Mouse (Mus musculus) hindbrain, postnatal 0 days (tissue): ENCODE data around the gene Ovol2. TPM values are rescaled to one million over a fixed set of nuclear protein-coding genes. Genes with fewer than 3 reads are reported as not detected.

Experiments
- ATAC-seq: fragments of 200-750 bp; cut with Nextera tagmentation; 2 replicates; pipeline ENCODE4 v1.8.0; 2017; ENCODE audit warnings: mild to moderate bottlenecking, moderate TSS enrichment, moderate library complexity
- DNase-seq: peaks from one replicate; pipeline ENCODE4 v3.0.0-alpha.2; 2015; ENCODE audit warnings: low spot score
- H3K27ac ChIP-seq: fragments of 300-500 bp; sonication (generic); 2 replicates; pipeline ENCODE4 v1.5.1; 2014; ENCODE audit warnings: mild to moderate bottlenecking
- H3K27me3 ChIP-seq: fragments of 300-500 bp; sonication (generic); 2 replicates; pipeline ENCODE4 v1.6.1; 2014; ENCODE audit warnings: low read length, mixed read lengths; ENCODE audit not compliant: insufficient read depth
- H3K36me3 ChIP-seq: fragments of 300-500 bp; sonication (generic); 2 replicates; pipeline ENCODE4 v1.6.1; 2014; ENCODE audit warnings: low read length, mixed read lengths; ENCODE audit not compliant: insufficient read depth
- H3K4me1 ChIP-seq: fragments of 300-500 bp; sonication (generic); 2 replicates; pipeline ENCODE4 v1.6.1; 2014; ENCODE audit warnings: antibody characterized with exemption, low read length, mixed read lengths; ENCODE audit not compliant: insufficient read depth
- H3K4me2 ChIP-seq: fragments of 300-500 bp; sonication (generic); 2 replicates; pipeline ENCODE4 v1.6.1; 2014; ENCODE audit warnings: low read depth, mild to moderate bottlenecking, low read length, moderate library complexity, mixed read lengths
- H3K4me3 ChIP-seq: fragments of 300-500 bp; sonication (generic); 2 replicates; pipeline ENCODE4 v1.5.1; 2014; ENCODE audit warnings: low read length
- H3K9ac ChIP-seq: fragments of 300-500 bp; sonication (generic); replicated peaks from 2 replicates; pipeline ENCODE4 v1.6.1; 2014; ENCODE audit warnings: mild to moderate bottlenecking, low read length, moderate library complexity, mixed read lengths
- H3K9me3 ChIP-seq: fragments of 300-500 bp; sonication (generic); 2 replicates; pipeline ENCODE4 v1.6.1; 2016; ENCODE audit warnings: low read length, mixed read lengths
- CTCF ChIP-seq: IDR thresholded peaks from 2 replicates; pipeline ENCODE4 v1.5.1; 2016; ENCODE audit warnings: antibody characterized with exemption, control low read depth, low read depth
- WGBS: fragments of 180-500 bp; shearing (Covaris S2); extraction: QIAGEN DNeasy Blood & Tissue Kit; methylation state at CpG from one replicate; pipeline ENCODE4 v1.1.7; 2014; 5-methylcytosine and 5-hydroxymethylcytosine counted together
- polyA plus RNA-seq: library from polyadenylated mRNA; unstranded; fragments of >200 nt; fragmentation: Nextera tagmentation; extraction: Ambion mirVana; gene quantifications from 2 replicates; pipeline ENCODE4 v1.2.1, GENCODE M21; 2015
- total RNA-seq: library from RNA; depleted of rRNA; stranded (reverse); fragments of >200 nt; gene quantifications from 2 replicates; pipeline ENCODE4 v1.2.3, GENCODE M21; 2014

The Ovol2 gene
- total and polyA plus RNA-seq, 2 experiments from 2014 or later, result 0.09 TPM; not detected in 1

GRCm38 (mm10) chr2:144269306-144269650 lies 62.7 kb downstream of the Ovol2 start:
- 2% methylated on average over 11 of the region's 11 CpGs for WGBS
- no peak for TF ChIP-seq CTCF
- Histone ChIP-seq H3K27me3 (no peaks in the 10 kb centered on the region), H3K4me1 (peaks cover 12% of the 10 kb centered on the region; the same call in 1 of the 2 replicates), H3K9ac (peak overlapping the region; percentile 89), H3K4me2 (peak overlapping the region; percentile 61), H3K9me3 (no peaks in the 10 kb centered on the region), H3K27ac (no peak overlapping the region), H3K36me3 (no peaks in the 10 kb centered on the region), H3K4me3 (peak overlapping the region; percentile 89)
- DNase-seq (no peak), ATAC-seq (no peak)

GRCm38 (mm10) chr2:144268446-144269305 lies 63.3 kb downstream of the Ovol2 start:
- Histone ChIP-seq H3K4me2 (peak overlapping the region; percentile 61), H3K4me1 (peaks cover 12% of the 10 kb centered on the region; the same call in 1 of the 2 replicates), H3K27me3 (no peaks in the 10 kb centered on the region), H3K27ac (no peak overlapping the region), H3K4me3 (peak overlapping the region; percentile 89), H3K36me3 (no peaks in the 10 kb centered on the region), H3K9ac (peak overlapping the region; percentile 89; the same call in 1 of the 2 replicates), H3K9me3 (no peaks in the 10 kb centered on the region)
- TF ChIP-seq CTCF, result no peak
- no peak for DNase-seq
- 10% methylated on average over 6 of the region's 6 CpGs for WGBS
- no peak for ATAC-seq

GRCm38 (mm10) chr2:144267731-144268015 lies 64.3 kb downstream of the Ovol2 start:
- no peak overlapping the region for H3K27ac ChIP-seq
- H3K4me1 ChIP-seq, result peaks cover 12% of the 10 kb centered on the region; the same call in 1 of the 2 replicates
- no peaks in the 10 kb centered on the region for H3K27me3 ChIP-seq
- H3K4me2 ChIP-seq, result 0 out of 2 replicates have a peak overlapping the region, but pooled peaks have one; percentile 61
- 33% methylated on average over 1 of the region's 1 CpGs for WGBS
- no peaks in the 10 kb centered on the region for H3K9me3 ChIP-seq
- DNase-seq (no peak), ATAC-seq (no peak)
- H3K4me3 ChIP-seq, result no peak overlapping the region
- peak overlapping the region; percentile 3; the same call in 1 of the 2 replicates for H3K9ac ChIP-seq
- H3K36me3 ChIP-seq, result no peaks in the 10 kb centered on the region
- no peak for TF ChIP-seq CTCF

GRCm38 (mm10) chr2:144267004-144267730 lies 64.8 kb downstream of the Ovol2 start:
- H3K4me1 ChIP-seq, result peaks cover 12% of the 10 kb centered on the region; the same call in 1 of the 2 replicates
- H3K9ac ChIP-seq, result peak overlapping the region; percentile 3; the same call in 1 of the 2 replicates
- H3K4me2 ChIP-seq, result 0 out of 2 replicates have a peak overlapping the region, but pooled peaks have one; percentile 61
- no peak overlapping the region for H3K4me3 ChIP-seq
- DNase-seq (no peak), ATAC-seq (no peak)
- 50% methylated on average over 5 of the region's 5 CpGs for WGBS
- no peak overlapping the region for H3K27ac ChIP-seq
- no peaks in the 10 kb centered on the region for H3K9me3 ChIP-seq
- TF ChIP-seq CTCF, result no peak
- no peaks in the 10 kb centered on the region for H3K27me3 ChIP-seq
- H3K36me3 ChIP-seq, result no peaks in the 10 kb centered on the region

- Histone ChIP-seq H3K36me3 (no peaks in the 10 kb centered on the region), H3K4me1 (peaks cover 12% of the 10 kb centered on the region; the same call in 1 of the 2 replicates), H3K9ac (no peak overlapping the region), H3K27me3 (no peaks in the 10 kb centered on the region), H3K4me2 (no peak overlapping the region), H3K27ac (no peak overlapping the region), H3K9me3 (no peaks in the 10 kb centered on the region), H3K4me3 (no peak overlapping the region)
- DNase-seq (no peak), ATAC-seq (no peak)
- no peak for TF ChIP-seq CTCF
- 47% methylated on average over 4 of the region's 4 CpGs for WGBS
Measured at GRCm38 (mm10) chr2:144265916-144266683, 65.8 kb downstream of the Ovol2 start.

- Histone ChIP-seq H3K4me2 (no peak overlapping the region), H3K9ac (no peak overlapping the region), H3K27ac (no peak overlapping the region), H3K4me3 (no peak overlapping the region), H3K27me3 (no peaks in the 10 kb centered on the region), H3K36me3 (no peaks in the 10 kb centered on the region), H3K9me3 (no peaks in the 10 kb centered on the region), H3K4me1 (peaks cover 12% of the 10 kb centered on the region; the same call in 1 of the 2 replicates)
- ATAC-seq (no peak), DNase-seq (no peak)
- 70% methylated on average over 3 of the region's 3 CpGs for WGBS
- TF ChIP-seq CTCF, result no peak
Measured at GRCm38 (mm10) chr2:144265120-144265488, 66.8 kb downstream of the Ovol2 start.
